Mouse (Mus musculus): ENCODE measurements around the gene Zdhhc1. TPM values are rescaled to one million over a fixed set of nuclear protein-coding genes. Genes with fewer than 3 reads are reported as not detected.

The Zdhhc1 gene
- polyA plus RNA-seq, 1 experiment: not detected

GRCm38 (mm10) chr8:105476161-105476560 is 20.5 kb downstream of the Zdhhc1 start:
- peaks cover 27% of the 10 kb centered on the region for H3K4me1 ChIP-seq (ENCODE audit: control insufficient read depth, insufficient read depth, low read length)
- TF ChIP-seq POLR2A (IDR thresholded peaks at IDR 0.05; ENCODE audit: insufficient read depth, low read depth, low read length): no peak
- TF ChIP-seq CTCF (IDR thresholded peaks at IDR 0.05; ENCODE audit: insufficient read depth, low read depth, low read length): no peak
- H3K4me3 ChIP-seq (ENCODE audit: insufficient read depth, low read depth, low read length): no peak overlapping the region
- no peak overlapping the region for H3K27ac ChIP-seq (ENCODE audit: insufficient read depth, low read depth, low read length)
- 93% methylated on average over 7 of the region's 7 CpGs for WGBS

GRCm38 (mm10) chr8:105475742-105476141 is 21.0 kb downstream of the Zdhhc1 start:
- 89% methylated on average over 8 of the region's 8 CpGs for whole genome bisulfite sequencing
- TF ChIP-seq CTCF (IDR thresholded peaks at IDR 0.05; ENCODE audit: insufficient read depth, low read depth, low read length): no peak
- TF ChIP-seq POLR2A (IDR thresholded peaks at IDR 0.05; ENCODE audit: insufficient read depth, low read depth, low read length): no peak
- H3K4me1 ChIP-seq (ENCODE audit: control insufficient read depth, insufficient read depth, low read length): peaks cover 31% of the 10 kb centered on the region
- H3K4me3 ChIP-seq (ENCODE audit: insufficient read depth, low read depth, low read length): no peak overlapping the region
- no peak overlapping the region for H3K27ac ChIP-seq (ENCODE audit: insufficient read depth, low read depth, low read length)

GRCm38 (mm10) chr8:105475254-105475653 is 21.4 kb downstream of the Zdhhc1 start:
- Histone ChIP-seq H3K27ac (ENCODE audit: insufficient read depth, low read depth, low read length) (no peak overlapping the region), H3K4me1 (ENCODE audit: control insufficient read depth, insufficient read depth, low read length) (peaks cover 33% of the 10 kb centered on the region), H3K4me3 (ENCODE audit: insufficient read depth, low read depth, low read length) (no peak overlapping the region)
- 71% methylated on average over 4 of the region's 4 CpGs for WGBS
- TF ChIP-seq POLR2A (IDR thresholded peaks at IDR 0.05; ENCODE audit: insufficient read depth, low read depth, low read length): no peak
- TF ChIP-seq CTCF (IDR thresholded peaks at IDR 0.05; ENCODE audit: insufficient read depth, low read depth, low read length): no peak

- H3K4me1 ChIP-seq (ENCODE audit: control insufficient read depth, insufficient read depth, low read length): peaks cover 37% of the 10 kb centered on the region
- no peak overlapping the region for H3K4me3 ChIP-seq (ENCODE audit: insufficient read depth, low read depth, low read length)
- H3K27ac ChIP-seq (ENCODE audit: insufficient read depth, low read depth, low read length): no peak overlapping the region
- TF ChIP-seq CTCF (IDR thresholded peaks at IDR 0.05; ENCODE audit: insufficient read depth, low read depth, low read length) (no peak), POLR2A (IDR thresholded peaks at IDR 0.05; ENCODE audit: insufficient read depth, low read depth, low read length) (no peak)
- 53% methylated on average over 5 of the region's 5 CpGs for WGBS
Measured at GRCm38 (mm10) chr8:105474680-105475079, 22.0 kb downstream of the Zdhhc1 start.

- no peak overlapping the region for H3K4me3 ChIP-seq (ENCODE audit: insufficient read depth, low read depth, low read length)
- peaks cover 44% of the 10 kb centered on the region for H3K4me1 ChIP-seq (ENCODE audit: control insufficient read depth, insufficient read depth, low read length)
- no peak overlapping the region for H3K27ac ChIP-seq (ENCODE audit: insufficient read depth, low read depth, low read length)
- 44% methylated on average over 17 of the region's 17 CpGs for WGBS
- TF ChIP-seq POLR2A (IDR thresholded peaks at IDR 0.05; ENCODE audit: insufficient read depth, low read depth, low read length) (no peak), CTCF (IDR thresholded peaks at IDR 0.05; ENCODE audit: insufficient read depth, low read depth, low read length) (no peak)
Measured at GRCm38 (mm10) chr8:105473816-105474606, 22.7 kb downstream of the Zdhhc1 start.

GRCm38 (mm10) chr8:105472983-105473382 is 23.7 kb downstream of the Zdhhc1 start:
- WGBS: 86% methylated on average over 9 of the region's 9 CpGs
- Histone ChIP-seq H3K4me3 (ENCODE audit: insufficient read depth, low read depth, low read length) (no peak overlapping the region), H3K4me1 (ENCODE audit: control insufficient read depth, insufficient read depth, low read length) (peaks cover 49% of the 10 kb centered on the region), H3K27ac (ENCODE audit: insufficient read depth, low read depth, low read length) (no peak overlapping the region)
- TF ChIP-seq CTCF (IDR thresholded peaks at IDR 0.05; ENCODE audit: insufficient read depth, low read depth, low read length) (no peak), POLR2A (IDR thresholded peaks at IDR 0.05; ENCODE audit: insufficient read depth, low read depth, low read length) (no peak)

GRCm38 (mm10) chr8:105472414-105472932 is 24.2 kb downstream of the Zdhhc1 start:
- Histone ChIP-seq H3K4me1 (ENCODE audit: control insufficient read depth, insufficient read depth, low read length) (peaks cover 53% of the 10 kb centered on the region), H3K4me3 (ENCODE audit: insufficient read depth, low read depth, low read length) (no peak overlapping the region), H3K27ac (ENCODE audit: insufficient read depth, low read depth, low read length) (no peak overlapping the region)
- 86% methylated on average over 23 of the region's 23 CpGs for WGBS
- TF ChIP-seq CTCF (IDR thresholded peaks at IDR 0.05; ENCODE audit: insufficient read depth, low read depth, low read length) (no peak), POLR2A (IDR thresholded peaks at IDR 0.05; ENCODE audit: insufficient read depth, low read depth, low read length) (no peak)

- 22% methylated on average over 25 of the region's 25 CpGs for WGBS
- Histone ChIP-seq H3K27ac (ENCODE audit: insufficient read depth, low read depth, low read length) (no peak within 1 kb of the TSS), H3K4me1 (ENCODE audit: control insufficient read depth, insufficient read depth, low read length) (peaks cover 51% of the 10 kb centered on the region), H3K4me3 (ENCODE audit: insufficient read depth, low read depth, low read length) (peak within 1 kb of the TSS; percentile 41)
- TF ChIP-seq CTCF (IDR thresholded peaks at IDR 0.05; ENCODE audit: insufficient read depth, low read depth, low read length) (no peak), POLR2A (IDR thresholded peaks at IDR 0.05; ENCODE audit: insufficient read depth, low read depth, low read length) (0 out of 2 replicates have a peak, but pooled peaks have one; percentile 30)
Measured at GRCm38 (mm10) chr8:105471314-105472015, 25.2 kb downstream of the Zdhhc1 start, which contains the start of gene Tppp3. Gene Tppp3, minus strand, starts transcription at chr8:105471526.

All from olfactory bulb, adult 2 months (tissue).